Mouse (Mus musculus): ENCODE data around the gene Acsl3.

DNA sequence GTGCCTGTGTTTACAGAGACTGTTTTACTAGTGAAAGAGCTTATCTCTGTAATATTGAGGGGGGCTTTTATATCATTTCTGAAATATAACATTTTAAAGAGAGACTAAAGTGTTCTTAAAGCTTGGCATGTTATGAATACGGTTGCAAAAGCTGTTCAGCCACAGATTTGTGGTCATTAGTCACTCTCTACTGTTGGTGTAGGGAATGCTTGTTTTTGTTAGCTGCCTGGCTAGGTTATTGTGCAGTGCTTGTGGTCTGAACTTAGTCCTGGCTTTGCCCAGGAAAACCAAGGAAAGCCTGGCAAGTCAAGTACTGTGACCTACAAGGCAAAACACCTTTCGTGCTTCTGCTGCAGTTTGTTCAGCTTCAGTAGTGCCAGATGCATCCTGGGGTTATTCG lies 44.1 kb downstream of the Acsl3 start:
- TF ChIP-seq POLR2A (IDR thresholded peaks at IDR 0.05; ENCODE audit: insufficient read depth, low read depth, low read length): no peak
- no peak for TF ChIP-seq CTCF (IDR thresholded peaks at IDR 0.05; ENCODE audit: insufficient read depth, low read depth, low read length)
